ENCODE assay signal across 16 mouse cellular contexts in the genomic region with DNA sequence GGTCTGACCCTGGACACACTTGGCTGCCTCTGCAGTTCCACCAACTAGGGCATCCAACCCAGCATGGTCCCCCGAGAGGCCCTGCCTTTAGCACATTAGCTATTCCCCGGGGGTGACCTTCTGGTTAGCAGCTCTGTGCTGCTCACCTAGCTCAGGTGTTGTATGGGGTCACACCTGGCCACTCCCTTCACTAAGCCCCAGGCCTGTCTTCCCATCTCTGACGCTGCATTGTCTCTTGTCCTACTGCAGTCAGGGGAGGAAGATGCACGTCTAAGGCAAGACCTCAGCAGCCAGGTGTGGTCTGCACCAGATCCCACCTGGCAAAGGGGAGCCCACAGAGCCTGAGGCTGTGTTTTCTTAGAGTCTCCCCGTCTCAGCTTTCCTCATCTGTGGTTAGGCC. TPM values are rescaled to one million over a fixed set of nuclear protein-coding genes. Genes with fewer than 3 reads are reported as not detected.
DNase-seq lines count a peak whose midpoint lies in the region; ATAC-seq lines count a peak whose summit lies in the region.
"Had no signal": no experiment of that assay in that cellular context is flagged by ENCODE, and none has a peak within 500 bp of the region (broad histone marks: within the 10 kb centered on the region; RNA-seq: fewer than 3 reads in every experiment).

No protein-coding gene starts in this region.

- DNase-seq in hindbrain, embryonic 11.5 days (ENCODE audit: low spot score): no peak
- no peak for DNase-seq in hindbrain, embryonic 10.5 days (ENCODE audit: low spot score)
- no peak for DNase-seq in forebrain, embryonic 14.5 days (ENCODE audit: low spot score)
- DNase-seq in midbrain, embryonic 14.5 days: no peak
- no peak for DNase-seq in kidney, adult 18-20 months
- no peak for DNase-seq in heart, embryonic 10.5 days (ENCODE audit: low spot score)
- no peak for DNase-seq in heart, postnatal 4 days
- DNase-seq: gastrocnemius, postnatal 25 days; kidney, adult 9 months; kidney, postnatal 4 days; lung, adult 18-20 months; retina, postnatal 1 day had no signal

- no peaks in the 10 kb centered on the region for H3K36me3 ChIP-seq in hindbrain, embryonic 11.5 days (ENCODE audit: control insufficient read depth, insufficient read depth, low read length)
- H3K36me3 ChIP-seq in hindbrain, embryonic 10.5 days: no peaks in the 10 kb centered on the region
- no peaks in the 10 kb centered on the region for H3K36me3 ChIP-seq in forebrain, embryonic 14.5 days (ENCODE audit: control insufficient read depth, insufficient read depth, low read length)
- no peaks in the 10 kb centered on the region for H3K36me3 ChIP-seq in forebrain, embryonic 16.5 days (ENCODE audit: control insufficient read depth, insufficient read depth)
- H3K36me3 ChIP-seq in midbrain, embryonic 14.5 days (ENCODE audit: control insufficient read depth, insufficient read depth, low read length): no peaks in the 10 kb centered on the region
- no peaks in the 10 kb centered on the region for H3K36me3 ChIP-seq in heart, embryonic 10.5 days
- H3K36me3 ChIP-seq: G1E had no signal

- H3K4me1 ChIP-seq in hindbrain, embryonic 11.5 days (replicated peaks; ENCODE audit: control insufficient read depth, insufficient read depth, low read length): peaks cover 6% of the 10 kb centered on the region; the same call in 1 of the 2 replicates
- peaks cover 18% of the 10 kb centered on the region for H3K4me1 ChIP-seq in hindbrain, embryonic 10.5 days (replicated peaks)
- peaks cover 17% of the 10 kb centered on the region for H3K4me1 ChIP-seq in forebrain, embryonic 14.5 days (ENCODE audit: control insufficient read depth, insufficient read depth, low read length)
- peaks cover 39% of the 10 kb centered on the region for H3K4me1 ChIP-seq in forebrain, embryonic 16.5 days (replicated peaks; ENCODE audit: control insufficient read depth, insufficient read depth, low read length)
- peaks cover 22% of the 10 kb centered on the region for H3K4me1 ChIP-seq in midbrain, embryonic 14.5 days (ENCODE audit: control insufficient read depth, insufficient read depth, low read length)
- H3K4me1 ChIP-seq in heart, embryonic 10.5 days: peaks cover 19% of the 10 kb centered on the region

- H3K27me3 ChIP-seq in hindbrain, embryonic 11.5 days (ENCODE audit: control insufficient read depth, insufficient read depth, low read length): peaks cover 32% of the 10 kb centered on the region
- peaks cover 82% of the 10 kb centered on the region for H3K27me3 ChIP-seq in hindbrain, embryonic 10.5 days (ENCODE audit: insufficient read depth, poor library complexity, severe bottlenecking)
- H3K27me3 ChIP-seq in forebrain, embryonic 14.5 days (replicated peaks; ENCODE audit: control insufficient read depth, insufficient read depth, low read length): 0 out of 2 replicates have a peak, but pooled peaks cover 4% of the 10 kb centered on the region
- H3K27me3 ChIP-seq in forebrain, embryonic 16.5 days (replicated peaks; ENCODE audit: control insufficient read depth, insufficient read depth, low read length): 0 out of 2 replicates have a peak, but pooled peaks cover 2% of the 10 kb centered on the region
- H3K27me3 ChIP-seq in midbrain, embryonic 14.5 days (ENCODE audit: control insufficient read depth, insufficient read depth, low read length): no peaks in the 10 kb centered on the region
- peaks cover 93% of the 10 kb centered on the region for H3K27me3 ChIP-seq in heart, embryonic 10.5 days (ENCODE audit: insufficient read depth, poor library complexity, severe bottlenecking)

- H3K9ac ChIP-seq in hindbrain, embryonic 11.5 days (ENCODE audit: low read depth, low read length): no peak overlapping the region
- peak overlapping the region; percentile 29; the same call in 1 of the 2 replicates for H3K9ac ChIP-seq in forebrain, embryonic 14.5 days (ENCODE audit: low read length)
- H3K9ac ChIP-seq in forebrain, embryonic 16.5 days (replicated peaks; ENCODE audit: low read depth, low read length): no peak overlapping the region
- peak overlapping the region; percentile 90; the same call in 1 of the 2 replicates for H3K9ac ChIP-seq in midbrain, embryonic 14.5 days (replicated peaks; ENCODE audit: low read length)

- ATAC-seq in hindbrain, embryonic 11.5 days (ENCODE audit: low FRiP score): no peak
- no peak for ATAC-seq in forebrain, embryonic 14.5 days
- ATAC-seq in forebrain, embryonic 16.5 days: no peak
- ATAC-seq in midbrain, embryonic 14.5 days (ENCODE audit: low FRiP score, low TSS enrichment): no peak
- ATAC-seq: inflammation-experienced regulatory T-cells, adult 6 months had no signal

- H3K27ac ChIP-seq in hindbrain, embryonic 11.5 days (ENCODE audit: low read depth, low read length): no peak overlapping the region
- H3K27ac ChIP-seq in hindbrain, embryonic 10.5 days: no peak overlapping the region
- H3K27ac ChIP-seq in forebrain, embryonic 14.5 days (ENCODE audit: low read depth, low read length): no peak overlapping the region
- H3K27ac ChIP-seq in forebrain, embryonic 16.5 days (ENCODE audit: low read length): peak overlapping the region; percentile 39; the same call in 1 of the 2 replicates
- H3K27ac ChIP-seq in midbrain, embryonic 14.5 days (replicated peaks; ENCODE audit: low read depth, low read length): no peak overlapping the region
- no peak overlapping the region for H3K27ac ChIP-seq in heart, embryonic 10.5 days

- peak overlapping the region; percentile 0; the same call in 1 of the 2 replicates for H3K4me2 ChIP-seq in hindbrain, embryonic 11.5 days (replicated peaks; ENCODE audit: low read depth, low read length)
- H3K4me2 ChIP-seq in forebrain, embryonic 14.5 days (ENCODE audit: low read length): peak overlapping the region; percentile 92
- H3K4me2 ChIP-seq in forebrain, embryonic 16.5 days (ENCODE audit: low read length): peak overlapping the region; percentile 73
- H3K4me2 ChIP-seq in midbrain, embryonic 14.5 days (ENCODE audit: low read length): peak overlapping the region; percentile 76

- 69% methylated on average over 5 of the region's 5 CpGs for WGBS in hindbrain, embryonic 11.5 days
- 62% methylated on average over 5 of the region's 5 CpGs for whole genome bisulfite sequencing in hindbrain, embryonic 10.5 days
- WGBS in forebrain, embryonic 14.5 days: 69% methylated on average over 5 of the region's 5 CpGs
- WGBS in forebrain, embryonic 16.5 days: 56% methylated on average over 5 of the region's 5 CpGs
- WGBS in midbrain, embryonic 14.5 days: 61% methylated on average over 5 of the region's 5 CpGs
- WGBS in heart, embryonic 10.5 days: 54% methylated on average over 5 of the region's 5 CpGs

- no peaks in the 10 kb centered on the region for H3K9me3 ChIP-seq in hindbrain, embryonic 11.5 days (ENCODE audit: control insufficient read depth, low read length)
- H3K9me3 ChIP-seq in hindbrain, embryonic 10.5 days: no peaks in the 10 kb centered on the region
- no peaks in the 10 kb centered on the region for H3K9me3 ChIP-seq in forebrain, embryonic 14.5 days (replicated peaks; ENCODE audit: control insufficient read depth, low read length)
- no peaks in the 10 kb centered on the region for H3K9me3 ChIP-seq in forebrain, embryonic 16.5 days (ENCODE audit: control insufficient read depth, low read length)
- no peaks in the 10 kb centered on the region for H3K9me3 ChIP-seq in midbrain, embryonic 14.5 days (ENCODE audit: control insufficient read depth, low read length)
- H3K9me3 ChIP-seq in heart, embryonic 10.5 days: no peaks in the 10 kb centered on the region

- H3K4me3 ChIP-seq in hindbrain, embryonic 11.5 days (ENCODE audit: low read depth, low read length): no peak overlapping the region
- H3K4me3 ChIP-seq in hindbrain, embryonic 10.5 days: no peak overlapping the region
- H3K4me3 ChIP-seq in forebrain, embryonic 14.5 days (ENCODE audit: low read depth, low read length): peak overlapping the region; percentile 75
- peak overlapping the region; percentile 72 for H3K4me3 ChIP-seq in forebrain, embryonic 16.5 days (replicated peaks; ENCODE audit: low read length)
- H3K4me3 ChIP-seq in midbrain, embryonic 14.5 days (replicated peaks; ENCODE audit: low read depth, low read length): peak overlapping the region; percentile 75
- no peak overlapping the region for H3K4me3 ChIP-seq in heart, embryonic 10.5 days

RNA-seq across cellular contexts. Expression of gene Rtn4r, which starts 2.0 kb away (rescaled TPM):
- polyA plus RNA-seq in hindbrain, embryonic 11.5 days (2014; fragmentation: Nextera tagmentation; extraction: Ambion mirVana): 3.3 and 3.4 TPM in 2 replicates
- 2.1 and 2.8 TPM in 2 replicates for polyA plus RNA-seq in hindbrain, embryonic 10.5 days (2016; fragmentation: Nextera tagmentation; extraction: Ambion mirVana)
- polyA plus RNA-seq in forebrain, embryonic 14.5 days (2014; fragmentation: Nextera tagmentation; extraction: Ambion mirVana): 11.0 and 15.8 TPM in 2 replicates
- 21.7 and 24.4 TPM in 2 replicates for polyA plus RNA-seq in forebrain, embryonic 16.5 days (2015; fragmentation: Nextera tagmentation; extraction: Ambion mirVana)
- 18.6 and 28.6 TPM in 2 replicates for polyA plus RNA-seq in midbrain, embryonic 14.5 days (2014; fragmentation: Nextera tagmentation; extraction: Ambion mirVana)
- polyA plus RNA-seq in heart, embryonic 10.5 days (2016; fragmentation: Nextera tagmentation; extraction: Ambion mirVana): 0.31 and 0.79 TPM in 2 replicates
- 1 to 10 TPM; 6.0 to 7.8 TPM for total RNA-seq in heart, postnatal 4 days (2021)
- total RNA-seq: liver, adult 2 months had no signal
- polyA plus RNA-seq: G1E; inflammation-experienced regulatory T-cells, adult 6 months; liver, adult 2 months had no signal

RNA-seq across cellular contexts. Expression of gene Prodh, which starts 39.4 kb away (rescaled TPM):
- polyA plus RNA-seq in hindbrain, embryonic 11.5 days (2014; fragmentation: Nextera tagmentation; extraction: Ambion mirVana): 7.8 and 8.3 TPM in 2 replicates
- polyA plus RNA-seq in hindbrain, embryonic 10.5 days (2016; fragmentation: Nextera tagmentation; extraction: Ambion mirVana): 9.7 and 13.4 TPM in 2 replicates
- 3.1 and 3.3 TPM in 2 replicates for polyA plus RNA-seq in forebrain, embryonic 14.5 days (2014; fragmentation: Nextera tagmentation; extraction: Ambion mirVana)
- polyA plus RNA-seq in forebrain, embryonic 16.5 days (2015; fragmentation: Nextera tagmentation; extraction: Ambion mirVana): 4.1 and 4.2 TPM in 2 replicates
- polyA plus RNA-seq in midbrain, embryonic 14.5 days (2014; fragmentation: Nextera tagmentation; extraction: Ambion mirVana): 3.3 and 4.0 TPM in 2 replicates
- 14.2 and 16.0 TPM in 2 replicates for polyA plus RNA-seq in heart, embryonic 10.5 days (2016; fragmentation: Nextera tagmentation; extraction: Ambion mirVana)
- 1 to 10 TPM; 5.3 to 6.0 TPM for total RNA-seq in heart, postnatal 4 days (2021)

Comparison
In these comparisons a context has a peak if more than half of its experiments do, and no peak if none do; other contexts are left out.
1. H3K9ac ChIP-seq: peak in forebrain, embryonic 14.5 days (single experiment) and midbrain, embryonic 14.5 days (single experiment); none in hindbrain, embryonic 11.5 days (single experiment) and forebrain, embryonic 16.5 days (single experiment).
2. H3K4me2 ChIP-seq: peak in every context shown above with its lines; median percentile 92 in forebrain, embryonic 14.5 days; 76 in midbrain, embryonic 14.5 days; 73 in forebrain, embryonic 16.5 days; 0 in hindbrain, embryonic 11.5 days.
3. H3K4me3 ChIP-seq: peak in forebrain, embryonic 14.5 days (single experiment), forebrain, embryonic 16.5 days (single experiment) and midbrain, embryonic 14.5 days (single experiment); none in hindbrain, embryonic 11.5 days (single experiment), hindbrain, embryonic 10.5 days (single experiment) and heart, embryonic 10.5 days (single experiment).